Mouse (Mus musculus): Measurements from ENCODE around the gene Bri3.

- TF ChIP-seq POLR2A (IDR thresholded peaks at IDR 0.05; ENCODE audit: low read depth, low read length) (no peak), CTCF (IDR thresholded peaks at IDR 0.05; ENCODE audit: borderline replicate concordance, insufficient read depth, low read length) (no peak)
These were observed 40.8 kb upstream of the Bri3 start for GRCm38 (mm10) chr5:144203398-144203959.
